Mouse (Mus musculus): ENCODE measurements at regions not wholly inside any gene's neighbourhood (a gene's known extent, or its start where the extent isn't known, plus 50 kb on each side); places are given as distances from the start of the nearest gene placed in this dataset.

DNA sequence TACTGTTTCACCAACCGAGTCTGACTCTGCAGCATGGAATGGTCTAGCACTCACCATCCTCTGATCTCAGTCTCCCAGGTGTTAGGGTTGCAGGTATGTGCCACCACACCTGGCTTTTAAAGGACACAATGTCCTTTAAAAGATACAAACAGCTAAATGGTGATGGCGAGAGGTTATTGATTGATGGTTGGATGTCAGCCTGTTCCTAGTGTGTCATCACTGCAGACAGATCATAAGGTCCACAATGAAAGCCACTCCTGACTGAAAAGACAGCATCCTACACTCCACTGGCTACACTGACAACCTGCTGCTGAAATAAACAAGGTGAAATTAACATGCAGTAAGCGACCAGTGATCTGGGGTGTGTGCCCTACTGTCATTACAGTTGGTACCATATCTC lies 106.1 kb downstream of the Tmco5 start:
- TF ChIP-seq GATA1 (IDR thresholded peaks at IDR 0.05; ENCODE audit: borderline replicate concordance, low read length) (no peak), CTCF (IDR thresholded peaks at IDR 0.05; ENCODE audit: low read depth, low read length) (no peak), TAL1 (conservative IDR thresholded peaks at IDR 0.05; ENCODE audit: low read depth, low read length) (no peak), POLR2AphosphoS5 (IDR thresholded peaks at IDR 0.05; ENCODE audit: insufficient replicate concordance, low read depth, low read length) (no peak)
